Mouse (Mus musculus): ENCODE measurements around the gene Gtpbp3.
A peak's percentile ranks its signal among the peaks of the same experiment; 100 is the strongest.

GRCm38 (mm10) chr8:71472601-71473386 lies 15.1 kb upstream of the Gtpbp3 start:
- TF ChIP-seq POLR2A (IDR thresholded peaks at IDR 0.05; ENCODE audit: low read depth, low read length) (no peak), CTCF (conservative IDR thresholded peaks at IDR 0.05 in 1 of 2, IDR thresholded peaks at IDR 0.05 in 1 of 2; ENCODE audit: low read depth in 2 of 2, low read length in 2 of 2) (peak in 1 of 2 experiments; percentile 38; a peak in 2 of 4 replicates), MAX (IDR thresholded peaks at IDR 0.05; ENCODE audit: low read length) (no peak), KAT2A (IDR thresholded peaks at IDR 0.05; ENCODE audit: insufficient replicate concordance, low read length) (no peak), ZNF384 (IDR thresholded peaks at IDR 0.05; ENCODE audit: low read depth, low read length) (no peak), JUN (IDR thresholded peaks at IDR 0.05; ENCODE audit: insufficient read depth, low read depth, low read length) (no peak)
